Mouse (Mus musculus): ENCODE results near the gene Olfr887. TPM values are rescaled to one million over a fixed set of nuclear protein-coding genes. Genes with fewer than 3 reads are reported as not detected.

Olfr887 gene
- not detected for total RNA-seq (2022)

DNA sequence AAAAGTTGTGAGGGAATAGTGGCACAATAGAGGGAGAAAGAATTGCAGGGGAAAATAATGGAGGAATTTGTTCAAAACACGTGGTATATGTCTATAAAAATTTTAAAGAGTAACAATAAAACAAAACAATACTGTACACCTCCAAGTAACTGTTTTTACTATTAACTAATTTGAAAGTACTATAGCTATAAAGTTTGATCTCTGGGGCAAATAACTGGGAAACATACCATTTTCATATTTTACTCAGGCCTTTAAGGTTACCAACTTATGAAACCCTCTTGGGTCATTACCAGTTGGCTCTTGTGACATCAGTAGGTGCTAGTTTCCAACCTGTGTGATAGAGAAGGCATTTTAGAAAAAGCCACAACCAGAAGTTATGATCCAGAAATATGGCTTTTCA is at the start of gene Olfr887:
Olfr887 (plus strand) TSS at position 301 of the 400 bp plus-strand sequence.
- DNase-seq (ENCODE audit: low spot score in 2 of 2), result no peak

- DNase-seq (ENCODE audit: low spot score in 2 of 2), result no peak
Observed at GRCm38 (mm10) chr9:38046255-38046654, 37.6 kb upstream of the Olfr887 start, which contains the start of gene Olfr884. TSS of gene Olfr884 (plus strand) at chr9:38046555.

DNA sequence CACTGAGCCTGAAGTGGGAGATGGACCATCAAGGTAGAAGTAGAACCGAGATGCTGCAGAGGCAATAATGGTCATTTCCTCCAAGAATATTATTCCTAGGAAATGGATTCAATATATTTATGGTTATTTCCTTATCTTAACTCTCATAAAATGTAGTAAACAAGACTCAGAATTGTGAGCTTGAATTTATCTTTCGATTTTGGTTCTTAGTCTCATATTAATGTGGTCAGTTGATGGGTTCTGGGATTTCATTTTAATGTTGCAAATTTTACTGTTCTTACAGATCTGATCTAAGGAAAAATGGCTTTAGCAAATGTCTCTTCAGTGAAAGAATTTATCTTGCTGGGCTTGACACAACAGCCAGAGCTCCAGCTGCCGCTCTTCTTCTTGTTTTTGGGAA is 22.9 kb upstream of the Olfr887 start, which contains the start of gene Olfr885:
Olfr885 (plus strand) TSS at position 301 of the 400 bp plus-strand sequence.
- no peak for DNase-seq (ENCODE audit: low spot score in 2 of 2)

- no peak for DNase-seq (ENCODE audit: low spot score in 2 of 2)
Observed at GRCm38 (mm10) chr9:38107828-38108227, 24.0 kb downstream of the Olfr887 start, which contains the start of gene Olfr888. TSS of gene Olfr888 (plus strand) at chr9:38108128.

GRCm38 (mm10) chr9:38114898-38115297 is 31.0 kb downstream of the Olfr887 start, which contains the start of gene Olfr889:
TSS of gene Olfr889 (plus strand) at chr9:38115198.
- no peak for DNase-seq (ENCODE audit: low spot score in 2 of 2)

Other genes starting within 250 kb of the Olfr887 start
- not detected for gene Olfr877, start 229.8 kb upstream of the Olfr887 start, total RNA-seq (2022)
- not detected for gene Olfr145, start 187.3 kb upstream of the Olfr887 start, total RNA-seq (2022)
- under 1 TPM in 1 of 4 experiments, not detected in 3; 0.45 TPM for gene Olfr878, start 166.2 kb upstream of the Olfr887 start, total RNA-seq (2022)
- under 1 TPM in 1 of 4 experiments, not detected in 3; 0.09 TPM for gene Olfr881, start 92.2 kb upstream of the Olfr887 start, total RNA-seq (2022)
- not detected for gene Olfr883, start 58.3 kb upstream of the Olfr887 start, total RNA-seq (2022)
- gene Olfr884, start 37.5 kb upstream of the Olfr887 start, total RNA-seq (2022), result not detected
- not detected for gene Olfr885, start 22.8 kb upstream of the Olfr887 start, total RNA-seq (2022)
- not detected for gene Olfr888, start 24.1 kb downstream of the Olfr887 start, total RNA-seq (2022)
- gene Olfr889, start 31.1 kb downstream of the Olfr887 start, total RNA-seq (2022), result not detected
- not detected for gene Olfr890, start 58.4 kb downstream of the Olfr887 start, total RNA-seq (2022)
- gene Olfr891, start 96.7 kb downstream of the Olfr887 start, total RNA-seq (2022), result not detected
- not detected for gene Olfr893, start 124.3 kb downstream of the Olfr887 start, total RNA-seq (2022)
- gene Olfr894, start 134.0 kb downstream of the Olfr887 start, total RNA-seq (2022), result not detected
- gene Olfr143, start 168.7 kb downstream of the Olfr887 start, total RNA-seq (2022), result not detected
- not detected for gene Olfr895, start 183.8 kb downstream of the Olfr887 start, total RNA-seq (2022)
- not detected for gene Olfr896-ps1, start 207.0 kb downstream of the Olfr887 start, total RNA-seq (2022)
- not detected for gene Olfr25, start 245.0 kb downstream of the Olfr887 start, total RNA-seq (2022)

Data from layer of hippocampus, adult 8-10 months (tissue).